Mouse (Mus musculus) adrenal gland, adult 8-10 months (tissue): ENCODE measurements around the gene Erlin1. TPM values are rescaled to one million over a fixed set of nuclear protein-coding genes. Genes with fewer than 3 reads are reported as not detected.

Experiments used
- DNase-seq: peaks from one replicate; pipeline ENCODE4 v3.0.0; 2022
- total RNA-seq, 4 experiments: library from RNA; stranded (reverse); gene quantifications; 2 replicates each; pipeline ENCODE4 v1.2.4; 2022

Erlin1 gene
- total RNA-seq, 4 experiments from 2014 or later, result 18.5 to 34.0 (median 26.5) TPM

DNA sequence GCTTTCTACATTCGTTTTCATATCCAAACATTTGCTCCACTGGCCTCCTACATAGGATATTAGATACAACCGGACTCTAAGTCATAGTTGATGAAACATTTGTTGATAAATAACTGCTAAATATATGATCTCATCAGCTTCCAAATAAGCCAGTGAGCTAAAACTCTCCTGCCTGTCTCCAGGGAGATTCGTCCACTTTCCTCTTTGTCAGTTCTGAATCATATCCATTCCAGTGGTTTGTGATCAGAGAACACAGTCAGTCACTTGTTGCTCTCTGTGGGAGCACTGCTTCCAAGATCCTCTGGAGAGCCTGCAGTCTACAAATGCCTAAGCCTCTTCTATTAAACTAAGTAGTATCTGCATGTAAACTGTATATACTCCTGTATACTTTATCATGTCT, 9.4 kb downstream of the Erlin1 start:
- no peak for DNase-seq

DNA sequence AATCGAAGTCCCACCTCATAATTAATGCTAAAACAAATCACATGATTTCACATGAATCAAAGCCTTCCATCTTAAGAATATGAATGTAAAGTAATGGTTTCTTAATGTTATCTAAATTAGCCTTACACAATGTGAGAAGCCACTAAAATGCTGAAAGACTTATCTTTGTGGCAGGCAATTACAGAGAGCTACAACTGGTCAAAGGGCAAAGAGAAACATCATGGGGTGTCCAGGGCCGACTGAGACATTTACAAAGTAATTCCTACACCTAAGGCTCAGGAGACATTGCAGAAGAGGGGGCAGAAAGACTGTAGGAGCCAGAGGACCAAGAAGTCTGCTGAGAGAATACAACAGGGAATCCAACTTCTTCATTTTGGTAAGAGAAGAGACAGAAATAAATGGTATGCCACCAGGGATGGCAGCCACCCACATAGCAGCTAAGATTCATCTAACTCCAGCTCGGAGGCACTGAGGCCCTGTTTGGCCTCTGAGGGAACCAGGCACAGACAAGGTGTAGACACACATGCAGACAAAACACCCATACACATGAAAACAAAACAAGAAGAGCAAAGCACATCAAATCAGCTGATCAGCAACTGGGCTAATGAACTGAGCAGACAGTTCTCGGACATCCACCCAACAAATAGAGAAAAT, 14.3 kb downstream of the Erlin1 start:
- no peak for DNase-seq

GRCm38 (mm10) chr19:44050388-44050787, 19.2 kb downstream of the Erlin1 start:
- no peak for DNase-seq

DNA sequence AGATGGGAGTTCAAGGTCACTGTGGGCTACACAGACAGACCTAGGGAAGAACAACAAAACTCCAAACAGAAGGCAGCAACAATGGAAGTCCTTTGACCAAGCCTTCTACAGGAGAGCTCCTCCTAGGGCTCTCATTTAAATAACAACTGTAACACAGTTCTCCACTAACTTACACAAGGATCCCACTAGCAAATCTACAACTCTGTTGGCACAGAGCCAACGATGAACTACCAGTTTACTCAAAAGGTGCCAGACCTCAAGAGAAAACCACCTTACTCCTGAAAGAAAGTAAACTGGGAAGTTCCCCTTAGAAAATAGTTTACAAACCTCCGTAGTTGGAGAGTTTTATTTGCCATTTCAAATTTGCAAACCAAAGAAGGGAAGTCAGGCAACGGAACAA, 20.3 kb downstream of the Erlin1 start:
- DNase-seq, result no peak

DNA sequence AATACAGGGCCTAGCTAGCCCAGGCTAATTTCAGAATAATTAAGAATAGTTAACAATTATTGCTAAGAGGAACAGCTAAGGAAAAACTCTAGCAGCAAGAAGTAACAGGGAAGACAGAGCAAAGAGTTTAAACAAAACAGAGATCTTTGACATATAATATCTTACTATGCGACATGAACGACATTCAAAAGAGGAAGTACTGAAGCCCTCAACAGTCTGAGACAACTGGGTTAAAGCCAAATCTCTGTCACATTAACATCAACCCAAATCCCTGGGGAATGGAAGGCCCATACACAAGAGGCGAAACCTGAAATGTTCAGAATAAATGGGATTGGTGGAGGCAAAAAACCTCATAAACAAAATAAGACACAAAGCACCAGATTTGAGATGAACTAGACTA, 23.7 kb downstream of the Erlin1 start:
- no peak for DNase-seq

DNA sequence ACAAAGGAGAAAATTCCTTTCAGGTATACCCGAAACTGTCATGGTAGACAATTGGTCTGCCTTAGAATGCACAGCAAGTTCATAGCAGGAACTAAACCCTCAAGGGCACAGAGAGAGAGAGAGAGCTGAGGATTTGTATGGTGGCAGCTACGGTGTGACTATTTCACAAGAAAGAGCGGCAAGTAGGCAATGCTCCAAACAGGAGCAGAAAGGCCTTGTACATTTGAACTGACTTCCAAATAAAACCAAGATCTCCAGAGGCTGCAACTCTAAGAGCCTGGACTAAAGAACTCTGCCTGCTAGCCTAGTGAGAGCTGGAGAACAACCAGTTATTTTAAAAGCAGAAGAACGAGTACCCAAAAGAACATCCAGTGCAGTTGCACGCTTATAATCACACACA, 27.5 kb downstream of the Erlin1 start:
- no peak for DNase-seq

- DNase-seq, result no peak
Measured at GRCm38 (mm10) chr19:44033396-44033795, 36.2 kb downstream of the Erlin1 start.

GRCm38 (mm10) chr19:44032046-44032744, 37.4 kb downstream of the Erlin1 start:
- DNase-seq, result no peak

DNA sequence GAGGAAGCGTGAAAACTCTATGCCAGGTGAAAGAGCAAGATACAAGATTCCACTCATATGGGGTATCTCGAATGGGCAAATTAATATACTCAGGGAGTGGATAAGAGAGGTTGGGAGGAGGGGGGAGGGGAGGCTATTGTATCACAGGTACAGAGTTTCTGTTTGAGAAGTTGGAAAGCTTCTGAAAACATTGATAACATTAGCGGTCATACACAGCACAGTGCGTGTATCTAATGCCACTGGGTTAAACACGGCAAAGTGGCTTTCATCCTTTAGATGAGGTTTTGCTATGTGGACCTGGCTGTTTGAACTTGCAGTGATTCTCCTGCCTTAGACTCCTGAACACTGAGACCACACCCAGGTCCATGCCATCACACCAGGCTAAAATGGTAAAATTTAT, 39.6 kb downstream of the Erlin1 start:
- no peak for DNase-seq

DNA sequence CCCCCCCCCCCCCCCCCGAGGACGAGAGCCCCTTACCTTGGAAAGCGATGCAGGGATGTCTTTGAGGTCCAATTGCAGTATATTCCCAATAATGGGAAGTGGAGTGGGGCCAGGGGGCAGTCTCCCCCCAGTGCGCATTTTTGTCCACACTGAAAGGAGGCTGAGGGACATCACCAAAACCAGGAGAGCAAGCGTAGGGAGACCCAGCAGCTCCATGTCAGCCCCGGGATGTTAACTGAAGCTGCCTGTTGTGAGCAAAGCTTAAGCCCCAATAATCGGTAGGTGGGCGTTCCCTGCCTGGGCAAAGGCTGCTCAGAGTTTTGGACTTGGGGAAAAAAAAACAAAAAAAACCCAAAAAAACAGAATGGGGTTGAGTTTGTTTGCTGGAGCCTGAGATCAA, 40.6 kb downstream of the Erlin1 start, which contains the start of gene Cyp2c23:
Cyp2c23 (minus strand) TSS at position 237 of the 400 bp plus-strand sequence.
- no peak for DNase-seq

DNA sequence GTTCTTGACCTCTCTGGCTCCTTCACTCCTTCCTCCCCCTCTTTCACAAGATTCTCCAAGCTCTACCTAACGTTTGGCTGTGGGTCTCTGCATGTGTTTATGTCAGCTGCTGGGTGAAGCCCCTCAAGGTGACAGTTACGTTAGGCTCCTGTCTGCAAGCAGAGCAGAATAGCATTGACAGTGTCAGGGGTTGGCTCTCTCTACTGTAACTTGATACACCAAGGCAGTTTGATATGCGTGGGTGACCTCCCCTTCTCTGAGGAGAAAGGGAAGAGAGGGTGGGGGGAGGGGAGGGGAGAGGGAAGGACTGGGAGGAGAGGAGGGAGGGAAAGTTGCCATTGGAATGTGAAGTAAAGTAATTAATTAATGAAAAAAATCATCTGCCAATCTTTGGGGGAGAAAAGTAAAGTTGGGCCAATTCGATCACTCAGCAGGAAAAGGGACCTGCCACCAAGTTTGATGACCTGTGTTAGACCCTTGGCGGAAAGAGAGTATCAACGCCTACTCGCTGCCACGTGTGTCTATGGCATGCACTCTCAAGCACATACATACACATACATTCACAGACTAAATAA, 42.5 kb downstream of the Erlin1 start:
- no peak for DNase-seq

- peak; percentile 31 for DNase-seq
Measured at GRCm38 (mm10) chr19:44024921-44025585, 44.5 kb downstream of the Erlin1 start.

DNA sequence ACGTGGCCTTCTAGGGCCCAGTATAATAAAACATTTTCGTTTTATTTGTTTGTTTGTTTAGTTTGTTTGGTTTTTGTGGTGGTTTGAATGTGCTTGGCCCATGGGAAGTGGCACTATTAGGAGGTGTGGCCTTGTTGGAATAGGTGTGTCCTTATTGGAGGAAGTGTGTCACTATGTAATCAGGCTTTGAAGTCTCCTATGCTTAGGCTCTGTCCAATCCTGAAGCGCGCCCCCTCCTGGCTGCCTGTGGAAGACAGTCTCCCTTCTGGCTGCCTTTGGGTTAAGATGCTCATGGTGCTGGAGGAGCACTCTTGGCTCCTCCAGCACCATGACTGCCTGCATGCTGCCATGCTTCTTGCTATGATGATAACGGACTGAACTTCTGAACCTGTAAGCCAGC, 46.5 kb downstream of the Erlin1 start:
- DNase-seq, result no peak

DNA sequence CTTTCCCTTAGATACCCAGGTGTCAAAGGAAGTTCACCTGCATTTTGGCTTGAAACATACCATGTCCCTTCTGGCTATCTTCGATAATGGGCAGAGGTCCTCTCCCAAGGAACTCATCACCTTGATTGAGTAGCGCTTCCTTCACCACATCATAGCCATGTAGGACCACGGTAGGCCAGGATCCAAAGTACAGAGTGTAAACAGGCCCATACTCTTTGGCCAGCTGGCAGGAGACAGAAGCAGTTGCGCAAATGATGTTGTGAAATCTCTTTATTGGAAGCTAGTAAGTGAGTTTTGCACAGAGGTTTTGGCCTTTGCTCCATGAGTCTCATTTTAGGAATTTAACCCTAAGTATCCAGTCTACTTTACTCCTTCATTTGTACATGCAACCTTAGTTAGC, 48.1 kb downstream of the Erlin1 start:
- peak; percentile 65 for DNase-seq

DNA sequence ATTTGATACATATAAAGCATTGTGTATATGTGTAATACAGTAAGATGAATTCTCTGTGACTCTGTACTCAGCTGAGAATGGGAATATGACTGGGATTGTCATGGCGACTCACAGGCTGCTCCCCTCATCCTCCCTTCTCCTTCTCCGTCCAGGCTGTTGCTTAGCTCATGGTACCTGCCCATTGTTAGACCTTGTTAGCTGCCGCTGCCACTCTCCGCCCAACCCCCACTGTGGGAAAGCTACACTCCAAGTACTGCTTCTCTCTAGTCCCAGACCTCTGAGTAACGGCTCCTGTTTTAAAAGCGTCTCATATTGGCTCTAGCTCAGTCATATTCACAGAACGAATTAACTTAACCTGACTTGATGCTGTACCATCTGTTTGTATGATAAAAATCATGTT, 49.8 kb downstream of the Erlin1 start:
- no peak for DNase-seq

- no peak for DNase-seq
Measured at GRCm38 (mm10) chr19:44013862-44014261, 55.7 kb downstream of the Erlin1 start.

- no peak for DNase-seq
Measured at GRCm38 (mm10) chr19:44008784-44009183, 60.8 kb downstream of the Erlin1 start.

GRCm38 (mm10) chr19:44007186-44007585, 62.4 kb downstream of the Erlin1 start:
- no peak for DNase-seq

GRCm38 (mm10) chr19:44005025-44005424, 64.6 kb downstream of the Erlin1 start:
- DNase-seq, result no peak

- no peak for DNase-seq
Measured at GRCm38 (mm10) chr19:44004261-44004660, 65.3 kb downstream of the Erlin1 start.

GRCm38 (mm10) chr19:44000720-44001119, 68.9 kb downstream of the Erlin1 start:
- no peak for DNase-seq

GRCm38 (mm10) chr19:44000061-44000460, 69.5 kb downstream of the Erlin1 start:
- no peak for DNase-seq

- no peak for DNase-seq
Measured at GRCm38 (mm10) chr19:43998802-43999527, 70.6 kb downstream of the Erlin1 start.
